Mouse (Mus musculus): Measurements from ENCODE around the gene Irf4.

GRCm38 (mm10) chr13:30750461-30751303 is 1.7 kb downstream of the Irf4 start:
- TF ChIP-seq CTCF (IDR thresholded peaks at IDR 0.05; ENCODE audit: low read depth, low read length) (no peak), POLR2A (IDR thresholded peaks at IDR 0.05; ENCODE audit: insufficient read depth, low read length) (no peak)

All from ES-Bruce4 (cell line).